Mouse (Mus musculus) midbrain, embryonic 16.5 days (tissue): Measurements from ENCODE around the gene Rgs10. TPM values are rescaled to one million over a fixed set of nuclear protein-coding genes. Genes with fewer than 3 reads are reported as not detected.
"Not testable (repeated sequence)": the region's sequence is repeated elsewhere in the genome, so short reads cannot be mapped to it uniquely, and the experiment has no call there.

Experiments used
- ATAC-seq: fragments of 200-750 bp; cut with Nextera tagmentation; 2 replicates; pipeline ENCODE4 v1.8.0; 2017; ENCODE audit warnings: moderate TSS enrichment
- H3K27ac ChIP-seq: fragments of 300-500 bp; sonication (generic); 2 replicates; pipeline ENCODE4 v1.5.1; 2014; ENCODE audit warnings: mild to moderate bottlenecking, low read length, mixed read lengths
- H3K27me3 ChIP-seq: fragments of 300-500 bp; sonication (generic); 2 replicates; pipeline ENCODE4 v1.6.1; 2014; ENCODE audit warnings: low read depth, low read length, mixed read lengths; ENCODE audit not compliant: control insufficient read depth, insufficient read depth
- H3K36me3 ChIP-seq: fragments of 300-500 bp; sonication (generic); 2 replicates; pipeline ENCODE4 v1.6.1; 2014; ENCODE audit warnings: mild to moderate bottlenecking, low read length, moderate library complexity, mixed read lengths; ENCODE audit not compliant: control insufficient read depth, insufficient read depth
- H3K4me1 ChIP-seq: fragments of 300-500 bp; sonication (generic); 2 replicates; pipeline ENCODE4 v1.6.1; 2014; ENCODE audit warnings: mild to moderate bottlenecking, low read length, mixed read lengths; ENCODE audit not compliant: control insufficient read depth, insufficient read depth
- H3K4me2 ChIP-seq: fragments of 300-500 bp; sonication (generic); 2 replicates; pipeline ENCODE4 v1.6.1; 2014; ENCODE audit warnings: mild to moderate bottlenecking, low read length, mixed read lengths
- H3K4me3 ChIP-seq: fragments of 300-500 bp; sonication (generic); 2 replicates; pipeline ENCODE4 v1.5.1; 2014; ENCODE audit warnings: low read depth, mild to moderate bottlenecking, low read length, moderate library complexity, mixed read lengths
- H3K9ac ChIP-seq: fragments of 300-500 bp; sonication (generic); 2 replicates; pipeline ENCODE4 v1.6.1; 2014; ENCODE audit warnings: low read depth, low read length, mixed read lengths
- H3K9me3 ChIP-seq: fragments of 300-500 bp; sonication (generic); replicated peaks from 2 replicates; pipeline ENCODE4 v1.6.1; 2014; ENCODE audit warnings: mild to moderate bottlenecking, low read length, mixed read lengths; ENCODE audit not compliant: control insufficient read depth, poor library complexity, severe bottlenecking
- WGBS: fragments of 180-500 bp; shearing (Covaris S2); extraction: QIAGEN DNeasy Blood & Tissue Kit; methylation state at CpG from one replicate; pipeline ENCODE4 v1.1.7; 2014; 5-methylcytosine and 5-hydroxymethylcytosine counted together
- polyA plus RNA-seq: library from polyadenylated mRNA; unstranded; fragments of >200 nt; fragmentation: Nextera tagmentation; extraction: Ambion mirVana; gene quantifications from 2 replicates; pipeline ENCODE4 v1.2.1, GENCODE M21; 2015

Rgs10 gene
- polyA plus RNA-seq, 1 experiment from 2014 or later = 68.6 TPM

GRCm38 (mm10) chr7:128346522-128346921, 72.0 kb downstream of the Rgs10 start:
- H3K36me3 ChIP-seq = no peaks in the 10 kb centered on the region
- H3K9ac ChIP-seq = no peak overlapping the region
- WGBS = 61% methylated on average over 2 of the region's 2 CpGs
- H3K27ac ChIP-seq = no peak overlapping the region
- H3K27me3 ChIP-seq = no peaks in the 10 kb centered on the region
- H3K4me3 ChIP-seq = no peak overlapping the region
- H3K9me3 ChIP-seq = no peaks in the 10 kb centered on the region
- H3K4me1 ChIP-seq = no peaks in the 10 kb centered on the region; the same call in 1 of the 2 replicates
- ATAC-seq = no peak
- no peak overlapping the region for H3K4me2 ChIP-seq

GRCm38 (mm10) chr7:128345691-128346090, 72.9 kb downstream of the Rgs10 start:
- Histone ChIP-seq H3K9me3 (no peaks in the 10 kb centered on the region), H3K27ac (no peak overlapping the region), H3K36me3 (no peaks in the 10 kb centered on the region), H3K9ac (no peak overlapping the region), H3K4me2 (no peak overlapping the region), H3K27me3 (no peaks in the 10 kb centered on the region), H3K4me1 (no peaks in the 10 kb centered on the region; the same call in 1 of the 2 replicates), H3K4me3 (no peak overlapping the region)
- 89% methylated on average over 6 of the region's 6 CpGs for WGBS
- no peak for ATAC-seq

GRCm38 (mm10) chr7:128344928-128345653, 73.5 kb downstream of the Rgs10 start:
- Histone ChIP-seq H3K4me1 (no peaks in the 10 kb centered on the region; the same call in 1 of the 2 replicates), H3K4me2 (no peak overlapping the region), H3K9me3 (no peaks in the 10 kb centered on the region), H3K4me3 (no peak overlapping the region), H3K27ac (no peak overlapping the region), H3K9ac (no peak overlapping the region), H3K36me3 (no peaks in the 10 kb centered on the region), H3K27me3 (no peaks in the 10 kb centered on the region)
- no peak for ATAC-seq
- 65% methylated on average over 6 of the region's 6 CpGs for WGBS

GRCm38 (mm10) chr7:128344488-128344887, 74.1 kb downstream of the Rgs10 start:
- Histone ChIP-seq H3K36me3 (no peaks in the 10 kb centered on the region), H3K9me3 (no peaks in the 10 kb centered on the region), H3K27me3 (no peaks in the 10 kb centered on the region), H3K27ac (no peak overlapping the region), H3K4me1 (no peaks in the 10 kb centered on the region; the same call in 1 of the 2 replicates), H3K9ac (no peak overlapping the region), H3K4me2 (no peak overlapping the region), H3K4me3 (no peak overlapping the region)
- no peak for ATAC-seq
- 89% methylated on average over 7 of the region's 7 CpGs for WGBS

GRCm38 (mm10) chr7:128342691-128343090, 75.9 kb downstream of the Rgs10 start:
- not testable (repeated sequence) for H3K27ac ChIP-seq, H3K4me3 ChIP-seq, H3K4me2 ChIP-seq, H3K27me3 ChIP-seq, H3K9me3 ChIP-seq, H3K36me3 ChIP-seq, ATAC-seq, H3K9ac ChIP-seq, H3K4me1 ChIP-seq
- WGBS = 98% methylated on average over 6 of the region's 10 CpGs

- WGBS = 81% methylated on average over 6 of the region's 9 CpGs
- not testable (repeated sequence) for H3K9ac ChIP-seq, H3K9me3 ChIP-seq, H3K4me2 ChIP-seq, H3K4me1 ChIP-seq, H3K27ac ChIP-seq, H3K36me3 ChIP-seq, H3K4me3 ChIP-seq, ATAC-seq, H3K27me3 ChIP-seq
Measured at GRCm38 (mm10) chr7:128340321-128340720, 78.2 kb downstream of the Rgs10 start.

GRCm38 (mm10) chr7:128332896-128333295, 85.7 kb downstream of the Rgs10 start:
- Histone ChIP-seq H3K4me1 (peaks cover 5% of the 10 kb centered on the region), H3K4me2 (no peak overlapping the region), H3K27me3 (no peaks in the 10 kb centered on the region), H3K9me3 (no peaks in the 10 kb centered on the region), H3K4me3 (no peak overlapping the region), H3K36me3 (no peaks in the 10 kb centered on the region), H3K9ac (no peak overlapping the region), H3K27ac (no peak overlapping the region)
- ATAC-seq = no peak
- 75% methylated on average over 1 of the region's 1 CpGs for WGBS

GRCm38 (mm10) chr7:128330981-128331380, 87.6 kb downstream of the Rgs10 start:
- Histone ChIP-seq H3K27me3 (no peaks in the 10 kb centered on the region), H3K9me3 (no peaks in the 10 kb centered on the region), H3K4me2 (peak overlapping the region; percentile 31), H3K27ac (peak overlapping the region; percentile 49; the same call in 1 of the 2 replicates), H3K36me3 (no peaks in the 10 kb centered on the region), H3K4me1 (peaks cover 5% of the 10 kb centered on the region), H3K9ac (no peak overlapping the region), H3K4me3 (no peak overlapping the region)
- ATAC-seq = no peak
- WGBS = 40% methylated on average over 9 of the region's 9 CpGs

GRCm38 (mm10) chr7:128324977-128325376, 93.6 kb downstream of the Rgs10 start:
- no peaks in the 10 kb centered on the region for H3K4me1 ChIP-seq
- no peaks in the 10 kb centered on the region for H3K36me3 ChIP-seq
- H3K4me2 ChIP-seq = no peak overlapping the region
- H3K4me3 ChIP-seq = no peak overlapping the region
- ATAC-seq = no peak
- no peaks in the 10 kb centered on the region for H3K9me3 ChIP-seq
- 93% methylated on average over 1 of the region's 1 CpGs for WGBS
- H3K27me3 ChIP-seq = no peaks in the 10 kb centered on the region; the same call in 1 of the 2 replicates
- no peak overlapping the region for H3K9ac ChIP-seq
- H3K27ac ChIP-seq = no peak overlapping the region
